Mouse (Mus musculus): ENCODE measurements around the gene Cept1. TPM values are rescaled to one million over a fixed set of nuclear protein-coding genes. Genes with fewer than 3 reads are reported as not detected.

The Cept1 gene
- total and polyA plus RNA-seq, 3 experiments, result 15.9 to 32.0 TPM; not detected in 1

GRCm38 (mm10) chr3:106579296-106579695 lies 31.7 kb upstream of the Cept1 start:
- Histone ChIP-seq H3K4me3 (ENCODE audit: control insufficient read depth in 1 of 2, insufficient read depth in 1 of 2, low read depth in 2 of 2, low read length in 2 of 2) (no peak overlapping the region), H3K27ac (ENCODE audit: control insufficient read depth, low read depth, low read length) (no peak overlapping the region)

GRCm38 (mm10) chr3:106573191-106573590 lies 25.6 kb upstream of the Cept1 start:
- Histone ChIP-seq H3K36me3 (ENCODE audit: control insufficient read depth in 1 of 2, insufficient read depth in 2 of 2, low read length in 2 of 2) (peaks cover 0 to 7% of the 10 kb centered on the region in 2 experiments; a peak in 2 of 4 replicates), H3K4me3 (ENCODE audit: control insufficient read depth in 1 of 2, insufficient read depth in 1 of 2, low read depth in 2 of 2, low read length in 2 of 2) (no peak overlapping the region), H3K27ac (ENCODE audit: control insufficient read depth, low read depth, low read length) (no peak overlapping the region; the same call in 1 of the 2 replicates), H3K79me2 (ENCODE audit: control insufficient read depth, insufficient read depth, low read length, poor library complexity) (no peaks in the 10 kb centered on the region), H3K27me3 (ENCODE audit: control insufficient read depth in 1 of 2, insufficient read depth in 2 of 2, low read length in 2 of 2) (no peaks in the 10 kb centered on the region), H3K9ac (ENCODE audit: control insufficient read depth, low read depth, low read length, poor library complexity, severe bottlenecking) (0 out of 2 replicates have a peak overlapping the region, but pooled peaks have one; percentile 11), H3K4me1 (ENCODE audit: control insufficient read depth in 1 of 2, insufficient read depth in 2 of 2, low read length in 2 of 2) (peaks cover 0 to 2% of the 10 kb centered on the region in 2 experiments; a peak in 2 of 4 replicates), H3K9me3 (replicated peaks; ENCODE audit: insufficient read depth, low read length) (no peaks in the 10 kb centered on the region)
- peak; percentile 54 for DNase-seq (ENCODE audit: low read depth, low spot score)
- TF ChIP-seq MAFK (IDR thresholded peaks at IDR 0.05; ENCODE audit: borderline replicate concordance, low read depth, low read length) (no peak), EP300 (IDR thresholded peaks at IDR 0.05; ENCODE audit: low read depth in 1 of 2, low read length in 2 of 2) (no peak), CTCF (IDR thresholded peaks at IDR 0.05 in 2 of 3, conservative IDR thresholded peaks at IDR 0.05 in 1 of 3; ENCODE audit: control insufficient read depth in 1 of 3, insufficient read depth in 1 of 3, low read depth in 2 of 3, low read length in 3 of 3, poor library complexity in 1 of 3, severe bottlenecking in 1 of 3) (no peak), SIN3A (IDR thresholded peaks at IDR 0.05; ENCODE audit: low read length) (0 out of 2 replicates have a peak, but pooled peaks have one; percentile 24), ETS1 (IDR thresholded peaks at IDR 0.05; ENCODE audit: low read depth, low read length) (peak; percentile 11; the same call in 1 of the 2 replicates), JUND (IDR thresholded peaks at IDR 0.05; ENCODE audit: low read depth, low read length) (no peak), TBP (IDR thresholded peaks at IDR 0.05; ENCODE audit: low read depth, low read length) (no peak), NELFE (IDR thresholded peaks at IDR 0.05; ENCODE audit: low read depth, low read length) (no peak), ZNF384 (IDR thresholded peaks at IDR 0.05; ENCODE audit: low read depth, low read length) (peak; percentile 81), USF2 (IDR thresholded peaks at IDR 0.05; ENCODE audit: borderline replicate concordance in 1 of 2, insufficient read depth in 1 of 2, low read depth in 1 of 2, low read length in 2 of 2) (no peak), BHLHE40 (IDR thresholded peaks at IDR 0.05; ENCODE audit: borderline replicate concordance, low read depth, low read length) (no peak)

More at GRCm38 (mm10) chr3:106579296-106579695, 31.7 kb upstream of the Cept1 start:
- no peaks in the 10 kb centered on the region for H3K9me3 ChIP-seq (replicated peaks; ENCODE audit: insufficient read depth, low read length)
- no peak for DNase-seq (ENCODE audit: low read depth, low spot score)
- no peaks in the 10 kb centered on the region for H3K27me3 ChIP-seq (ENCODE audit: control insufficient read depth in 1 of 2, insufficient read depth in 2 of 2, low read length in 2 of 2)
- no peak for TF ChIP-seq HCFC1 (IDR thresholded peaks at IDR 0.05; ENCODE audit: low read depth, low read length)
- TF ChIP-seq ZKSCAN1 (IDR thresholded peaks at IDR 0.05; ENCODE audit: low read depth, low read length), result no peak
- no peak for TF ChIP-seq ZMIZ1 (IDR thresholded peaks at IDR 0.05; ENCODE audit: low read depth, low read length)
- TF ChIP-seq RAD21 (IDR thresholded peaks at IDR 0.05; ENCODE audit: low read depth, low read length), result no peak
- TF ChIP-seq RCOR1 (IDR thresholded peaks at IDR 0.05; ENCODE audit: low read depth, low read length), result no peak
- TF ChIP-seq CTCF (IDR thresholded peaks at IDR 0.05 in 2 of 3, conservative IDR thresholded peaks at IDR 0.05 in 1 of 3; ENCODE audit: control insufficient read depth in 1 of 3, insufficient read depth in 1 of 3, low read depth in 2 of 3, low read length in 3 of 3, poor library complexity in 1 of 3, severe bottlenecking in 1 of 3), result no peak
- no peak for TF ChIP-seq CHD2 (IDR thresholded peaks at IDR 0.05; ENCODE audit: low read length)
- TF ChIP-seq UBTF (IDR thresholded peaks at IDR 0.05; ENCODE audit: borderline replicate concordance, insufficient read depth, low read depth, low read length), result no peak
- TF ChIP-seq NRF1 (IDR thresholded peaks at IDR 0.05; ENCODE audit: insufficient read depth, low read depth, low read length, poor library complexity, severe bottlenecking), result no peak
- no peak for TF ChIP-seq MYB (IDR thresholded peaks at IDR 0.05; ENCODE audit: low read depth, low read length)
- TF ChIP-seq SIN3A (IDR thresholded peaks at IDR 0.05; ENCODE audit: low read length), result no peak
- no peak for TF ChIP-seq USF2 (IDR thresholded peaks at IDR 0.05; ENCODE audit: borderline replicate concordance in 1 of 2, insufficient read depth in 1 of 2, low read depth in 1 of 2, low read length in 2 of 2)
- no peaks in the 10 kb centered on the region for H3K4me1 ChIP-seq (ENCODE audit: control insufficient read depth in 1 of 2, insufficient read depth in 2 of 2, low read length in 2 of 2)
- no peak overlapping the region for H3K9ac ChIP-seq (ENCODE audit: control insufficient read depth, low read depth, low read length, poor library complexity, severe bottlenecking)
- no peaks in the 10 kb centered on the region for H3K36me3 ChIP-seq (ENCODE audit: control insufficient read depth in 1 of 2, insufficient read depth in 2 of 2, low read length in 2 of 2)
- no peaks in the 10 kb centered on the region for H3K79me2 ChIP-seq (ENCODE audit: control insufficient read depth, insufficient read depth, low read length, poor library complexity)

Measured in MEL (cell line).